Mouse (Mus musculus) limb, embryonic 13.5 days (tissue): Measurements from ENCODE around the gene Ppt1. TPM values are rescaled to one million over a fixed set of nuclear protein-coding genes. Genes with fewer than 3 reads are reported as not detected.

Source experiments
- ATAC-seq: fragments of 200-750 bp; cut with Nextera tagmentation; 2 replicates; pipeline ENCODE4 v1.8.0; 2017; ENCODE audit warnings: low read depth, moderate number of reproducible peaks, moderate TSS enrichment; ENCODE audit not compliant: low FRiP score
- H3K27ac ChIP-seq: fragments of 300-500 bp; sonication (generic); 2 replicates; pipeline ENCODE4 v1.5.1; 2015; ENCODE audit warnings: inconsistent platforms, mild to moderate bottlenecking, moderate library complexity
- H3K27me3 ChIP-seq: fragments of 300-500 bp; sonication (generic); 2 replicates; pipeline ENCODE4 v1.6.1; 2015; ENCODE audit warnings: mild to moderate bottlenecking, inconsistent platforms
- H3K36me3 ChIP-seq: fragments of 300-500 bp; sonication (generic); 2 replicates; pipeline ENCODE4 v1.6.1; 2015; ENCODE audit warnings: inconsistent platforms, mild to moderate bottlenecking, moderate library complexity
- H3K4me1 ChIP-seq: fragments of 300-500 bp; sonication (generic); 2 replicates; pipeline ENCODE4 v1.6.1; 2015; ENCODE audit warnings: inconsistent platforms
- H3K4me2 ChIP-seq: fragments of 300-500 bp; sonication (generic); replicated peaks from 2 replicates; pipeline ENCODE4 v1.6.1; 2015; ENCODE audit warnings: inconsistent platforms, mild to moderate bottlenecking, moderate library complexity
- H3K4me3 ChIP-seq: fragments of 300-500 bp; sonication (generic); 2 replicates; pipeline ENCODE4 v1.5.1; 2015; ENCODE audit warnings: moderate library complexity, mild to moderate bottlenecking, inconsistent platforms
- H3K9ac ChIP-seq: fragments of 300-500 bp; sonication (generic); 2 replicates; pipeline ENCODE4 v1.6.1; 2015; ENCODE audit warnings: mild to moderate bottlenecking, inconsistent platforms
- H3K9me3 ChIP-seq: fragments of 300-500 bp; sonication (generic); 2 replicates; pipeline ENCODE4 v1.6.1; 2016; ENCODE audit warnings: inconsistent platforms
- WGBS: fragments of 180-500 bp; shearing (Covaris S2); methylation state at CpG from one replicate; pipeline ENCODE4 v1.1.7; 2015; 5-methylcytosine and 5-hydroxymethylcytosine counted together
- polyA plus RNA-seq: library from polyadenylated mRNA; unstranded; fragments of >200 nt; fragmentation: Nextera tagmentation; extraction: Ambion mirVana; gene quantifications from 2 replicates; pipeline ENCODE4 v1.2.1, GENCODE M21; 2015

Gene Ppt1
- polyA plus RNA-seq, 1 experiment from 2014 or later, result 84.7 TPM

- Histone ChIP-seq H3K9ac (no peak overlapping the region), H3K4me3 (no peak overlapping the region), H3K27ac (no peak overlapping the region), H3K9me3 (no peaks in the 10 kb centered on the region), H3K4me1 (peaks cover 13% of the 10 kb centered on the region), H3K36me3 (no peaks in the 10 kb centered on the region), H3K4me2 (no peak overlapping the region), H3K27me3 (no peaks in the 10 kb centered on the region)
- WGBS, result 30% methylated on average over 3 of the region's 3 CpGs
- no peak for ATAC-seq
These were observed 54.9 kb downstream of the Ppt1 start for GRCm38 (mm10) chr4:122890881-122891481.

DNA sequence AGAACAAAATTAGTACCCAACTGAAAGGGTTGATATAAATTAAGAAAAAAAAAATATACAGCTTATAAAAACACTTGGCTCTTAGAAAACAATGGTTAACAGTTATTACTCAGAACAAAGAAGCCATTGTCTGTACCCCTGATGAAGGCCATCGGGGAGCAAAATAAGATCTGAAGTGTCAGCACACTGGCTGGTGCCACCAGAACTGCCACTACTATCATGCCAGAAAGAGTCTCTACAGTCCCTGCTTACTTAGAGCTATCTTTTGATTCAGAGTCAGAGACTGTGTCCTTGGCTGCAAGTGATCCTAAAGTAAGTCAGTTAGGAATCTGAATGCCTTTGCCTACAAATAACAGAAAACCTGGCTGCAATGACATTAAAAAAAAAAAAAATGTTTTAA lies 55.6 kb downstream of the Ppt1 start:
- no peaks in the 10 kb centered on the region for H3K9me3 ChIP-seq
- H3K4me1 ChIP-seq, result peaks cover 13% of the 10 kb centered on the region
- no peak overlapping the region for H3K4me3 ChIP-seq
- H3K27me3 ChIP-seq, result no peaks in the 10 kb centered on the region
- H3K4me2 ChIP-seq, result no peak overlapping the region
- H3K36me3 ChIP-seq, result no peaks in the 10 kb centered on the region
- H3K27ac ChIP-seq, result no peak overlapping the region
- 59% methylated on average over 1 of the region's 1 CpGs for WGBS
- no peak overlapping the region for H3K9ac ChIP-seq
- ATAC-seq, result no peak

- Histone ChIP-seq H3K27ac (no peak overlapping the region), H3K9ac (no peak overlapping the region), H3K4me2 (no peak overlapping the region), H3K36me3 (no peaks in the 10 kb centered on the region), H3K9me3 (no peaks in the 10 kb centered on the region), H3K4me1 (peaks cover 9% of the 10 kb centered on the region), H3K27me3 (no peaks in the 10 kb centered on the region), H3K4me3 (no peak overlapping the region)
- ATAC-seq, result no peak
- WGBS, result 78% methylated on average over 5 of the region's 5 CpGs
These were observed 56.1 kb downstream of the Ppt1 start for GRCm38 (mm10) chr4:122892157-122892556.

- H3K27ac ChIP-seq, result no peak overlapping the region
- no peak overlapping the region for H3K4me3 ChIP-seq
- H3K4me2 ChIP-seq, result no peak overlapping the region
- 75% methylated on average over 4 of the region's 4 CpGs for WGBS
- no peak overlapping the region for H3K9ac ChIP-seq
- no peaks in the 10 kb centered on the region for H3K9me3 ChIP-seq
- H3K4me1 ChIP-seq, result no peaks in the 10 kb centered on the region
- H3K27me3 ChIP-seq, result 0 out of 2 replicates have a peak, but pooled peaks cover 3% of the 10 kb centered on the region
- H3K36me3 ChIP-seq, result no peaks in the 10 kb centered on the region
- no peak for ATAC-seq
These were observed 61.7 kb downstream of the Ppt1 start for GRCm38 (mm10) chr4:122897750-122898149.

- H3K9me3 ChIP-seq, result no peaks in the 10 kb centered on the region
- WGBS, result 18% methylated on average over 5 of the region's 5 CpGs
- peak; percentile 48; the same call in 1 of the 2 replicates for ATAC-seq
- H3K4me3 ChIP-seq, result no peak overlapping the region
- H3K9ac ChIP-seq, result no peak overlapping the region
- H3K27me3 ChIP-seq, result 0 out of 2 replicates have a peak, but pooled peaks cover 3% of the 10 kb centered on the region
- H3K36me3 ChIP-seq, result no peaks in the 10 kb centered on the region
- no peak overlapping the region for H3K27ac ChIP-seq
- H3K4me2 ChIP-seq, result no peak overlapping the region
- H3K4me1 ChIP-seq, result no peaks in the 10 kb centered on the region
These were observed 62.3 kb downstream of the Ppt1 start for GRCm38 (mm10) chr4:122898313-122898712.

GRCm38 (mm10) chr4:122902156-122902555 lies 66.1 kb downstream of the Ppt1 start:
- H3K27ac ChIP-seq, result no peak overlapping the region
- H3K36me3 ChIP-seq, result no peaks in the 10 kb centered on the region
- WGBS, result 27% methylated on average over 6 of the region's 6 CpGs
- ATAC-seq, result no peak
- H3K27me3 ChIP-seq, result 0 out of 2 replicates have a peak, but pooled peaks cover 3% of the 10 kb centered on the region
- H3K4me2 ChIP-seq, result no peak overlapping the region
- H3K9me3 ChIP-seq, result no peaks in the 10 kb centered on the region
- no peak overlapping the region for H3K4me3 ChIP-seq
- peaks cover 5% of the 10 kb centered on the region; the same call in 1 of the 2 replicates for H3K4me1 ChIP-seq
- no peak overlapping the region for H3K9ac ChIP-seq

DNA sequence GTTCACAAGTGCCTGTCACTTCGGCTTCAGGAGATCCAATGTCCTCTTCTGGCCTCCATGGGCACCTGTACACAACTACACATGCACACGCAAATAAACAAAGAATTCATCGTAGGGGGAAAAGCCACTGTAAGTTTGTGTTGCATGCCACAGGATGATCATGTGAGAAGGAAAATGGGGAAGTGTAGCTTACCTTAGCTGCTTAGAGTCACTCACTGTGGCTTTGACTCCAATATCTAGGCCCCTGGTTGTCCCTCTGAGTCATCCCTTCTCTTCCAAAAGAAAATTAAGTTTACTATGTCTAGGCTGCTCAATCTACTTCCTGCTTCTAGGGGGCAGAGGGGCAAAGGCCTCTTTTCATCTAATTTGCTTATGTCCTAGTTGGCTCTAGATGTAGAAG lies 67.7 kb downstream of the Ppt1 start:
- Histone ChIP-seq H3K27ac (no peak overlapping the region), H3K4me1 (peaks cover 5% of the 10 kb centered on the region; the same call in 1 of the 2 replicates), H3K36me3 (no peaks in the 10 kb centered on the region), H3K27me3 (0 out of 2 replicates have a peak, but pooled peaks cover 3% of the 10 kb centered on the region), H3K9me3 (no peaks in the 10 kb centered on the region), H3K9ac (no peak overlapping the region), H3K4me3 (no peak overlapping the region), H3K4me2 (no peak overlapping the region)
- WGBS, result 91% methylated on average over 3 of the region's 3 CpGs
- ATAC-seq, result no peak

DNA sequence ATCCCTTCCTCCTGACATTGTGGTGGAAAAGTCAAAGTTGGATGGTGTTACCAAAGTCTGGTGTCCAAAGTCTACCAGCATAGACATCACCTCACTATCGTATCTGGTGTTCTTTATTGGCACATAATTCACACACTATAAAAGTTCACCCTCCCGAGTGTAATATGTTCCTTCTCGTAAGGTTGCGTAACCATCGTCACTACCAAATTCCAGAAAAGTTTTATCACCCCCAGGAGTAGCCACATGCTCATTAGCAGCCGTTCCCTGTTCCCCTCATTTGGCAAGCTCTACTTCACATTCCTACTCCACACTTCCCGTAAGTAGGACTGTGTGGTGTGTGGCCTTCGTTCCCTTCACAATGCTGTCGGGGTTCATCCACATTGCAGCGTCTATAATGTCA lies 69.3 kb downstream of the Ppt1 start:
- no peak overlapping the region for H3K9ac ChIP-seq
- peak; percentile 79 for ATAC-seq
- H3K4me2 ChIP-seq, result no peak overlapping the region
- WGBS, result 38% methylated on average over 10 of the region's 10 CpGs
- no peak overlapping the region for H3K27ac ChIP-seq
- no peaks in the 10 kb centered on the region for H3K9me3 ChIP-seq
- no peak overlapping the region for H3K4me3 ChIP-seq
- 0 out of 2 replicates have a peak, but pooled peaks cover 2% of the 10 kb centered on the region for H3K27me3 ChIP-seq
- peaks cover 5% of the 10 kb centered on the region; the same call in 1 of the 2 replicates for H3K4me1 ChIP-seq
- no peaks in the 10 kb centered on the region for H3K36me3 ChIP-seq

Other genes with a start within 250 kb of the Ppt1 start
- not detected in 2 replicates for gene 9530002B09Rik, start 147.0 kb upstream of the Ppt1 start, polyA plus RNA-seq
- 70.4 and 71.3 TPM in 2 replicates for gene Cap1, start 49.8 kb downstream of the Ppt1 start, polyA plus RNA-seq
- 8.0 and 9.1 TPM in 2 replicates for gene Mfsd2a, start 124.9 kb downstream of the Ppt1 start, polyA plus RNA-seq
- 28.2 and 29.2 TPM in 2 replicates for gene Mycl, start 159.4 kb downstream of the Ppt1 start, polyA plus RNA-seq
- gene Trit1, start 180.4 kb downstream of the Ppt1 start, polyA plus RNA-seq, result 19.1 and 21.5 TPM in 2 replicates